Mouse (Mus musculus): ENCODE measurements at regions not wholly inside any gene's neighbourhood (a gene's known extent, or its start where the extent isn't known, plus 50 kb on each side); places are given as distances from the start of the nearest gene placed in this dataset.

DNA sequence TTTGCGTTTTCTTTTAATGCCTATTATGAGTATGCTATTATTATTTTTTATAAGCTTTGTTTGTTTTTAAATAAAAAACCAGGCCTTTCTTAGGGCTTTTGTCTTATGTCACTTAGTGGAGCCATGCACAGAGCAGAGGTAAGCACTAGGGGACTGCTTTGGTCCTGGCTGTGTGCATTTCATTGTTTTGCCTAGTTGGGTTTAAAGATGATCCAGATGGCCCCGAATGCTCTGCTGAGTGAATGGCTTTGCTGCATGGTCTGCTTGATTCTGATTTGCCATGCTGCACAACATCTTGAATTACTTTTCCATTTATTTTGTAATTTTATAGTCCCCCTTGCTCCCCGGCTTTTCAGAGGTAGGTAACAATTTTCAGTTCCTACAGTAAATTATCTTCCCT, 1934.9 kb downstream of the 9330182O14Rik start:
- no peak overlapping the region for H3K27ac ChIP-seq (ENCODE audit: insufficient read depth, low read length)
- no peak for DNase-seq (ENCODE audit: low read depth in 1 of 2, low spot score in 2 of 2)
- no peak overlapping the region for H3K4me3 ChIP-seq (ENCODE audit: extremely low read depth, insufficient read depth, insufficient read length)
- H3K4me1 ChIP-seq (ENCODE audit: control insufficient read depth, insufficient read depth, insufficient read length), result no peaks in the 10 kb centered on the region
- TF ChIP-seq POLR2A (IDR thresholded peaks at IDR 0.05; ENCODE audit: low read depth, low read length), result no peak
- TF ChIP-seq CTCF (IDR thresholded peaks at IDR 0.05; ENCODE audit: extremely low read depth, insufficient read depth, insufficient read length, insufficient replicate concordance), result no peak
- no peaks in the 10 kb centered on the region for H3K27me3 ChIP-seq (ENCODE audit: control insufficient read depth, insufficient read depth, low read length)
- H3K36me3 ChIP-seq (ENCODE audit: control insufficient read depth, insufficient read depth, low read length), result no peaks in the 10 kb centered on the region
- 92% methylated on average over 3 of the region's 3 CpGs for WGBS

DNA sequence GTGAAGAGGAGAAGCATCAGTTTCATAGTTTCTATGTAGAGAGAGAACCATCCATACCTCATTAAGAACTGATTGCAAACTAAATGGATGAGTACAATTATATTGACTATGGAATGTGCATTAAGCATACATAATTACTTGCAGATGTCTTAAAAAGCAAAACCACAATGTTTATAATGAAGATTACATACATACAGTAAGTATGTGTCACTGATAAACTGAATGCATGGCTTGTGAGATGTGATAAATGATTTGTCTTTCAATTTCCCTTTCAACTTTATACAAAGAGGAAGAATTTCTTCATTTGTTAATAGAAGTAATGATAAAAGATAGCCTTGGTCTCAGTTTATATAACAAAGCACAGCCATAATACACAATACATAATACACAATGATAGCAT, 1939.3 kb downstream of the 9330182O14Rik start:
- Histone ChIP-seq H3K4me1 (ENCODE audit: control insufficient read depth, insufficient read depth, insufficient read length) (no peaks in the 10 kb centered on the region), H3K36me3 (ENCODE audit: control insufficient read depth, insufficient read depth, low read length) (no peaks in the 10 kb centered on the region), H3K27me3 (ENCODE audit: control insufficient read depth, insufficient read depth, low read length) (no peaks in the 10 kb centered on the region), H3K27ac (ENCODE audit: insufficient read depth, low read length) (no peak overlapping the region), H3K4me3 (ENCODE audit: extremely low read depth, insufficient read depth, insufficient read length) (no peak overlapping the region)
- no peak for TF ChIP-seq CTCF (IDR thresholded peaks at IDR 0.05; ENCODE audit: extremely low read depth, insufficient read depth, insufficient read length, insufficient replicate concordance)
- no peak for TF ChIP-seq POLR2A (IDR thresholded peaks at IDR 0.05; ENCODE audit: low read depth, low read length)
- DNase-seq (ENCODE audit: low read depth in 1 of 2, low spot score in 2 of 2), result no peak

GRCm38 (mm10) chr15:42082436-42082835, 1948.3 kb downstream of the 9330182O14Rik start:
- DNase-seq (ENCODE audit: low read depth in 1 of 2, low spot score in 2 of 2), result no peak
- TF ChIP-seq CTCF (IDR thresholded peaks at IDR 0.05; ENCODE audit: extremely low read depth, insufficient read depth, insufficient read length, insufficient replicate concordance) (no peak), POLR2A (IDR thresholded peaks at IDR 0.05; ENCODE audit: low read depth, low read length) (no peak)
- WGBS, result 92% methylated on average over 2 of the region's 2 CpGs
- H3K36me3 ChIP-seq (ENCODE audit: control insufficient read depth, insufficient read depth, low read length), result no peaks in the 10 kb centered on the region
- H3K4me3 ChIP-seq (ENCODE audit: extremely low read depth, insufficient read depth, insufficient read length), result no peak overlapping the region
- no peaks in the 10 kb centered on the region for H3K4me1 ChIP-seq (ENCODE audit: control insufficient read depth, insufficient read depth, insufficient read length)
- H3K27me3 ChIP-seq (ENCODE audit: control insufficient read depth, insufficient read depth, low read length), result no peaks in the 10 kb centered on the region
- no peak overlapping the region for H3K27ac ChIP-seq (ENCODE audit: insufficient read depth, low read length)

- WGBS, result 17% methylated on average over 2 of the region's 2 CpGs
- H3K4me1 ChIP-seq (ENCODE audit: control insufficient read depth, insufficient read depth, insufficient read length), result no peaks in the 10 kb centered on the region
- no peaks in the 10 kb centered on the region for H3K36me3 ChIP-seq (ENCODE audit: control insufficient read depth, insufficient read depth, low read length)
- no peak overlapping the region for H3K27ac ChIP-seq (ENCODE audit: insufficient read depth, low read length)
- no peaks in the 10 kb centered on the region for H3K27me3 ChIP-seq (ENCODE audit: control insufficient read depth, insufficient read depth, low read length)
- no peak for DNase-seq (ENCODE audit: low read depth in 1 of 2, low spot score in 2 of 2)
- no peak overlapping the region for H3K4me3 ChIP-seq (ENCODE audit: extremely low read depth, insufficient read depth, insufficient read length)
- TF ChIP-seq CTCF (IDR thresholded peaks at IDR 0.05; ENCODE audit: extremely low read depth, insufficient read depth, insufficient read length, insufficient replicate concordance) (no peak), POLR2A (IDR thresholded peaks at IDR 0.05; ENCODE audit: low read depth, low read length) (no peak)
These were observed 1966.6 kb downstream of the 9330182O14Rik start for GRCm38 (mm10) chr15:42100730-42101129.

- no peaks in the 10 kb centered on the region for H3K36me3 ChIP-seq (ENCODE audit: control insufficient read depth, insufficient read depth, low read length)
- no peak for TF ChIP-seq POLR2A (IDR thresholded peaks at IDR 0.05; ENCODE audit: low read depth, low read length)
- TF ChIP-seq CTCF (IDR thresholded peaks at IDR 0.05; ENCODE audit: extremely low read depth, insufficient read depth, insufficient read length, insufficient replicate concordance), result no peak
- no peak overlapping the region for H3K4me3 ChIP-seq (ENCODE audit: extremely low read depth, insufficient read depth, insufficient read length)
- H3K4me1 ChIP-seq (ENCODE audit: control insufficient read depth, insufficient read depth, insufficient read length), result no peaks in the 10 kb centered on the region
- H3K27me3 ChIP-seq (ENCODE audit: control insufficient read depth, insufficient read depth, low read length), result no peaks in the 10 kb centered on the region
- DNase-seq (ENCODE audit: low read depth in 1 of 2, low spot score in 2 of 2), result no peak
- H3K27ac ChIP-seq (ENCODE audit: insufficient read depth, low read length), result no peak overlapping the region
- WGBS, result 86% methylated on average over 2 of the region's 2 CpGs
These were observed 1970.7 kb downstream of the 9330182O14Rik start for GRCm38 (mm10) chr15:42104816-42105215.

GRCm38 (mm10) chr15:42107106-42107505, 1972.9 kb downstream of the 9330182O14Rik start:
- Histone ChIP-seq H3K27me3 (ENCODE audit: control insufficient read depth, insufficient read depth, low read length) (no peaks in the 10 kb centered on the region), H3K4me3 (ENCODE audit: extremely low read depth, insufficient read depth, insufficient read length) (no peak overlapping the region), H3K36me3 (ENCODE audit: control insufficient read depth, insufficient read depth, low read length) (no peaks in the 10 kb centered on the region), H3K27ac (ENCODE audit: insufficient read depth, low read length) (no peak overlapping the region), H3K4me1 (ENCODE audit: control insufficient read depth, insufficient read depth, insufficient read length) (no peaks in the 10 kb centered on the region)
- no peak for TF ChIP-seq CTCF (IDR thresholded peaks at IDR 0.05; ENCODE audit: extremely low read depth, insufficient read depth, insufficient read length, insufficient replicate concordance)
- no peak for TF ChIP-seq POLR2A (IDR thresholded peaks at IDR 0.05; ENCODE audit: low read depth, low read length)
- no peak for DNase-seq (ENCODE audit: low read depth in 1 of 2, low spot score in 2 of 2)

DNA sequence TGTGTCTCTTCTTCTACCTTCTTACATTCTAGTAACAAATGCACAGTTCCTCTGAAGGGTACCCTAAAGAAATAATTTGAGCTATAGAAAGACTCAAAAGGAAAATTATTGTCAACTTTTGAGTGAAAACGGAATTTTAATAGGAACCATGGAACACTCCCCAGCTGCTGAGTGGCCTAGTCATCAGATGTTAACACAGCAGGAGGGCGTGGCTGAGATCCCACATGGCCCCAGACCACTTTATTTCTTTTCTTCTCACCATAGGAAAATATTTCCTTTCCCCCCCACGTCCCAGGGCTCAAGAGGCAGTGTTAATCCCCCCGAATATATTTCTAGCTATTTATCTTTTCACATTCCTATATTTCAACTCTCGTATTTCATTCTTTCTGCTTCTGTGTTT, 1977.6 kb downstream of the 9330182O14Rik start:
- H3K36me3 ChIP-seq (ENCODE audit: control insufficient read depth, insufficient read depth, low read length), result no peaks in the 10 kb centered on the region
- H3K4me3 ChIP-seq (ENCODE audit: extremely low read depth, insufficient read depth, insufficient read length), result no peak overlapping the region
- H3K4me1 ChIP-seq (ENCODE audit: control insufficient read depth, insufficient read depth, insufficient read length), result no peaks in the 10 kb centered on the region
- WGBS, result 86% methylated on average over 5 of the region's 5 CpGs
- no peaks in the 10 kb centered on the region for H3K27me3 ChIP-seq (ENCODE audit: control insufficient read depth, insufficient read depth, low read length)
- no peak for TF ChIP-seq POLR2A (IDR thresholded peaks at IDR 0.05; ENCODE audit: low read depth, low read length)
- TF ChIP-seq CTCF (IDR thresholded peaks at IDR 0.05; ENCODE audit: extremely low read depth, insufficient read depth, insufficient read length, insufficient replicate concordance), result no peak
- DNase-seq (ENCODE audit: low read depth in 1 of 2, low spot score in 2 of 2), result no peak
- H3K27ac ChIP-seq (ENCODE audit: insufficient read depth, low read length), result no peak overlapping the region
